Mouse (Mus musculus) central nervous system, embryonic 14 days (tissue): ENCODE results near the gene Sapcd2. TPM values are rescaled to one million over a fixed set of nuclear protein-coding genes. Genes with fewer than 3 reads are reported as not detected.

Experiments used
- polyA plus RNA-seq: library from polyadenylated mRNA; depleted of rRNA; stranded (reverse); fragments of >200 nt; gene quantifications from 2 replicates; pipeline ENCODE4 v1.2.3, GENCODE M21; 2012; rRNA removed

Gene Sapcd2
- 29.5 and 39.5 TPM in 2 replicates for polyA plus RNA-seq

DNA sequence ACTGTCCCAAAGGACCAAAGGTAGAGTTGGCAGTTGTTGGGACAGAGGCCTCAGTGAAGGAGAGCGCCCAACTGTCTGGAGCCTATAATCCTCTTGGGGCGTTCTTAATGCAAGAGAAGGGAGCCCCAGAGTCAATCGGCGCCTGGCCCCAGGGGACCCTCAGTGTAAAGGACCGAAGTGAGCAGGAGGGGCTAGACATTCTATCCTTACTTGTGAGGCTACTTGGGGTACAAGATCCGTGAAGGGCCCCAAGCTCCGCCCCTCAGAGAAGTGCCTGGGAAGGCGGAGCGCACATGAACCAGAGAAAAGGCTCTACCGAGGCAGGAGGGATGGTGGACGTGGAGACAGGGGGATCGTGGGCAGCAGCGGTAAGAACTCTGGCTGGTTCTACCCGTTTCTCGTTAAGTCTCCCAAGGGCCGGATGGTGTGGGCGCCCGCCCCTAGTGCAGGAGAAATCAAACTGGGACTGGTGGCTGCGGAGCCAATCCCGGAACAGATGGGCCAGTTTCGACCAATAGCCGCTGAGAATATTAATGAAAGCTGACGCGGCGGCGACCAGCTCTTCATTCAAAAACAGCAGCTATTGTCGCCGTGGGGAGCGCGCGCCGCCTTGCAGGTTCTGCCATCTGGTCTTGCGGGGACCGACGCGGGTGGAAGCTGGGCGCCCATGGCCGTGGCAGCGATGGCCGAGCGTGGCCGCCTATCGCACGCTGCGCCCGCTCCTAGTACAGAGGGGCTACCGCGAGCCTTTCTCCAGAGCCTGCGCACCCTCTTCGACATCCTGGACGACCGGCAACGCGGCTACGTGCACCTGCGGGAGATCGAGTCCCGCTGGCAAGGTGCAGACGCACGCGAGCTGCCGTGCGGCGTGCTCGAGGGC lies at the start of gene Sapcd2:
Gene Sapcd2 (plus strand): TSS at position 558 of the 880 bp plus-strand sequence.

DNA sequence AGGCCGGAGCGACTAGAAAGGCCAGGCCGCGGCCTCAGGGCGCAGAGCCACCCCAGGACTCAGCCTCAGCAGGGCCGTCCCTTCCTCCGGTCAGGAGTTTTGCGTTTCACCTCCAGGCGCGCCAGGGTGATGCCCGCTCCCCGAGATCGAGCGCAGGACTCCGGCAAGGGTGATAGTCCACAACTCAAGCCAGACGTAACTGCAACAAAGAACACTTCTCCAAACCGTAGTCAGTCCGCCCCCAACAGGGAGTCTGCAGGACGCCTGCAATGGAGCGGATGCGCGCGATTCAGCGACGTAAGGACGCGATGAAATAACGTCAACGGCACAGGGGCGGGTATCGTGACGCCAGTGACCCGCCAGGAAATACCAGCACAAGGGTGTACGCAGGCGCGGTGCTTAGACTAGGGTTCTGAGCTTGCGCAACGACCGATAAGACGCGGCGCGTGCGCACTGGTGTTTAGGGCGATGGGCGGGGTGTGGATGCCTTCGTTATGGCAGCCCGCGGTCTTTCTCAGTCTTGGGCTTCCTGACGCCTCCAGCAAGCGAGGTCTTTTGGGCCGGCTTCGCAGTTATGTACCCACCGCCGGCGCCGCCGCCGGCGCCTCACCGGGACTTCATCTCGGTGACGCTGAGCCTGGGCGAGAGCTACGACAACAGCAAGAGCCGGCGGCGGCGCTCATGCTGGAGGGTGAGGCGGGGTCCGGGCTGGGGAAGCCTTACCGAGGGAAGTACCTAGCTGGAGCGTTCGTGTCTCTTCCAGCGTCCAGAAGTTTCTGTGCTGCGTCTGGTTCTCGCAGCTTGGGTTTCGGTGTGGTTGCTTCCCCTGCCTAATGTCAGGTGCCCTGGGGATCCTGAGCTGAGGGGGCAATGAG lies 39.6 kb upstream of the Sapcd2 start, which contains the start of gene Man1b1:
Gene Man1b1 (plus strand): TSS at position 53 of the 875 bp plus-strand sequence.

DNA sequence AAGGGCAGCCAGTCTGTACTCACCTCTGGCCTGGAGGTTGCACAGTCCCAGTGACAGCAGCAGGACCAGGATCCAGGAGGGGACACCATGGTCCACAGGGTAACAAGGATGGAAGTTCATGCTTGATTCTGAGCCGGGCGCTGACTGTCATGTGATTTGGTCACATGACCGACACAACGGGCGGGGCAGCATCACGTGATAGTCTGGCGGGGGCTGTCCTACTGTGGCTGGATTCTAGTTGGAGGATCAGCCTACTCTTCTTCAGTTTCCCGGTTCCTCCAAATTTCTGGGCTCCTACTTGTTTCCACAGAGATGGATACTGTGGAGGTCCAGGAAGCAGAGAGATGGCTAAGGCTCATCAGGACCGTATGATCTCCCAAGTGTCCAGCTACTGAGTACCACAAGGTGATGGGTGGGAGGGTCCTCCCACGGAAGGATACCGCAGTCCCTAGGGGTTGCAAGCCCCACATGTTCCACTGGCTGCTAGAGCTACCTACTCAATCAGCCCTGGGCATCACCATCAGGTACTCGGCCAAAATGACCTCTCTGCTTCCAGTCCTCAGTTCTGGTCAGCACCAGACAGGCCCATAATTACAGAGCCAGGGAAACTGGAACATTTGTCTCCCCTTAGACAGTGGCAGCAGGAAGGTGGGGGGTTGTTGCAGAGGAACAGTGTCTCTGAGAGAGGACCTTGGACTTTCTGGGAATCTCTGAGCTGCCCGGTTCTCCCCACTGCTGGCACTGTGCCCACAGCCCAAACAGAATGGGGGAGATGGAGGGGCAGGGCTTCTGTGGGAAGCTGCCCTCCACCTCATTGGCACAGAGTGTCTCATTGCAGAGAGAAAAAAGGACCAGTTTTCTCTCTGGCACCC lies 15.7 kb upstream of the Sapcd2 start, which contains the start of gene Dpp7:
Gene Dpp7 (minus strand): TSS at position 152 of the 872 bp plus-strand sequence.

DNA sequence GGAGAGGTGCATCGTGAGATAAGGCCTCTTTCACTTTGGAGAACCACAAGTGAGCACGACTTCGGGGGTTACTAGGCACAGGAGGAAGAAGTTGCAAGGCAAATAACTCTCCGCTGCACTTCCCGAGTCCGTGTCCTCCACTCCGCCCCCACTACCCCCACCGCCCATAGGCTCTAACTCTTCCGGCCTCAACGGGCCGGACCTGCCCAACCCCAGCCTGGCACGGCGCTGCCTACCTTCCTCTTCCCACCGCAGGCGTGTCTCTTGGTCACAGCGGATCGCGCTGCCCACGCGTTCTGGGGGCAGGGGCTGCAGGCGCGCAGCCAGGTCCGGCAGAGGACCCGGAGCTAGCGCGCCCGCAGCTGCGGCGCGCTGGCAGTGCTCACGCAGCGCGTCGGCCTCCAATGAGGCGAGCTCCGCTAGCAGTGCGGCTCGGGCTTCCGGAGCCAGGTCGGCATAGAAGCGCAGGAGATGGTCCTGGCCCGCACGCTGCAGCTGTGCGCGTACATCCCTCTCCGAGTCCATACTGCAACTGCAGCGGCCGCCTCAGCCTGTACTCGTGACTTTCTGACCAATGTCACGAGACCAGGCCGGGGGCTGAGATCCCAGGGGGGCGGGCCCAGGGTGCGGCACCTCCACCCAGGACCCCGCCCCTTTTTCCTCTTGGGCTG lies 6.9 kb upstream of the Sapcd2 start, which contains the start of gene Uap1l1:
Gene Uap1l1 (minus strand): TSS at position 592 of the 671 bp plus-strand sequence.

DNA sequence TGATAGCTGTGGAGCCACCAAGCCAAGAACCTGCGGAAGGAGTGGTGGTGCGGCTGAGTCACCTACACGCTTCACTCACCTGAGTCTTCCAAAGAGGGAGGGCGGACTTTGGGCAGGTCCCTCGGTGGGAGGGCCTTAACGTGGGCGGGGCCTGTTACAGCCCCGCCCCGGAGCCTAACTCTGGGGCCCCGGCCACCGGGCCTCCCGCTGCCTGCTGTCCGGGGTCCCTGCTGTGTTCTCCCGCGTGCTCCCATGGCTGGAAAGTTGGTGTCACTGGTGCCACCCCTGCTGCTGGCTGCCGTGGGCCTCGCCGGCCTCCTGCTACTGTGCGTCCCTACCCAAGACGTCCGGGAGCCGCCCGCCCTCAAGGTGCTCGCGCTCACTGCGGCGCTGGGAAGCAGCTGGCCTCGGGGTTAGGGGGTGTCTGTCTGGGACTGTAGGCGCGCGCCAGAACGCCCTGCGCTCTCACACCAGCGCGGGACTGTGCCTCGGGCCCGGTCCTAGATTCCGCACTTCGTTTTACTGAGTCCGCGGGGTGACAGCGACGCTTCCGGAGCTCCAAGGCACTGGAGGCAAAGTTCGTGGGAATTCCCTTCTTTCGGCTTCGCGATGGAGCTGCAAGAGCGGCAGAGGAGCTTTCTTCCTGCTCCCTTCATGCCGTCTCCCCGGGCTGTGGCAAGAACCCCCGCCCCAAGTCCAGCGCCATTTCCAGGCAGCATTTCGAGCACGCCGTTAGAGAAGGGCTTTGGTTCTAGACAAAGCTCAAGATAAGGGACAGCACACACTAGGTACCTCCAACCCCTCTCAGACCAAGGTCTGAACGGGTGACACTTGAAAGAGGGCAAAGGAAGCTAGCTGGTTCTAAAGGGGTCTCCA lies 23.8 kb downstream of the Sapcd2 start, which contains the start of gene Entpd2:
Gene Entpd2 (plus strand): TSS at position 154 of the 876 bp plus-strand sequence.

DNA sequence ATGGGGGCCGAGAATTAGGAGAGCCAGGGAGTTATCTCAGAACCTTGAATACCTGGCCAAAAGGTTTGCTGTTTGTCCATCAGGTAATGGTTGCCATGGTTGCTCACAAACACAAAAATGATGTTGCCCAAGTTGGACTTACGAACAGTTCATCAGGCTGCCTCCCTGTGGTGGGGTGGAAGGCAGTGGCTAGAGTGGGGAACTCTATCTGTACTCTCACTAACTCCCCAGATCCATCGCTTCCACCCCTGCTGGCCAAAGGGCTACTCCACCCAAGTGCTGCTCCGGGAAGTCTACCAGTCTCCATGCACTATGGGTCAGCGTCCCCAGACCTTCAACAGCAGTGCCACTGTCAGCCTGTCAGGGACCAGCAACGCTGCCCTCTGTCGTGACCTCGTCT lies 26.9 kb downstream of the Sapcd2 start, which contains the start of gene Npdc1:
Gene Npdc1 (plus strand): TSS at position 301 of the 400 bp plus-strand sequence.

DNA sequence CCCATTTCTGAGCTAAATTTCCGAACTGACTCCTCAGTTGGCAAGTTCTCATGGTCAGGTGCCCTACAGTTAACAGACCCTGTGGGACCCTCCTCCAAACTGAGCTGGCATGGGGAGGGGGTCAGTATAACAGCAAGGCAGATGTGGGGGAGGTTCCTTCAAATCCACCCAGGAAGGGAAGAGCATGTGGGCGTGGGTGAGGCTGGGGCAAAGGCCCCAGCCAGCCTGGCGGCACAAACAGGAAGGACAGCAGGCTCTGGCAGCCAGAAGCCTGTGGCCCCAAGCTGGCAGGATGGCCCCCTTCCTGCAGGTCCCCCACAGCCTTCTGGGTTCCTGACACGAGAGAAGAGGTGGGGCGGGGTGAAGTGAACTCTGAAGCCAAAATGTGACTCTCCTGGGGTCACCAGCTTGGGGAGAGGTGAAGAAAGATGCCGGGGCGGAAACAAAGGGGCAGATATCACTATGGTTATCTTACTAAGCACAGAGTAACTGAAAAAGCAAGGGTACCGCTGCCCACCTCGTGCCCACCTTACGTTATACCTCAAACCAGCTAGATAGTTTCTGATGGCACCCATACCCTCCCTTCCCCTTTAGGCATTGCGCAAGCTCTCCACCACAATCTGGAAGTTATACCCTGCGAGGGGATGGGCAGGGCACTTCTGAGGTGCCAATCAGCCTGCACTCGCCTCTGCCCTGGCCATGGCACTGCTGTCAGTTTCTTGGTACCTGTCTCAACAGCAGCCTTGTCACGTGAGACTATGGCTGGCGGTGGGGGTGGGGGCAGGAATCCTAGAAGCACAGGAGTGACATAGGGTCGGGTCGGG lies 50.7 kb downstream of the Sapcd2 start, which contains the start of gene Fut7:
Gene Fut7 (plus strand): TSS at position 681 of the 824 bp plus-strand sequence.

Other genes starting within 250 kb of the Sapcd2 start
- 37.0 and 53.2 TPM in 2 replicates for gene Nrarp, start 191.6 kb upstream of the Sapcd2 start, polyA plus RNA-seq
- gene Tor4a, start 175.4 kb upstream of the Sapcd2 start, polyA plus RNA-seq, result 1.8 and 2.2 TPM in 2 replicates
- 79.8 and 89.6 TPM in 2 replicates for gene Nelfb, start 160.8 kb upstream of the Sapcd2 start, polyA plus RNA-seq
- not detected in 2 replicates for gene Stpg3, start 157.7 kb upstream of the Sapcd2 start, polyA plus RNA-seq
- 0.13 and 0.33 TPM in 2 replicates for gene Fam166a, start 153.6 kb upstream of the Sapcd2 start, polyA plus RNA-seq
- 415 and 443 TPM in 2 replicates for gene Tubb4b, start 147.6 kb upstream of the Sapcd2 start, polyA plus RNA-seq
- not detected in 2 replicates for gene Slc34a3, start 138.0 kb upstream of the Sapcd2 start, polyA plus RNA-seq
- gene Rnf224, start 135.5 kb upstream of the Sapcd2 start, polyA plus RNA-seq, result not detected in 2 replicates
- 91.0 and 95.4 TPM in 2 replicates for gene Rnf208, start 130.1 kb upstream of the Sapcd2 start, polyA plus RNA-seq
- 0.06 and 0.34 TPM in 2 replicates for gene Cysrt1, start 129.9 kb upstream of the Sapcd2 start, polyA plus RNA-seq
- 16.3 and 16.9 TPM in 2 replicates for gene AL732309.1, start 125.5 kb upstream of the Sapcd2 start, polyA plus RNA-seq
- 24.3 and 25.3 TPM in 2 replicates for gene Tmem203, start 116.9 kb upstream of the Sapcd2 start, polyA plus RNA-seq
- gene Tprn, start 109.7 kb upstream of the Sapcd2 start, polyA plus RNA-seq, result 9.4 and 10.5 TPM in 2 replicates
- gene Ssna1, start 99.9 kb upstream of the Sapcd2 start, polyA plus RNA-seq, result 122 and 127 TPM in 2 replicates
- gene Anapc2, start 99.8 kb upstream of the Sapcd2 start, polyA plus RNA-seq, result 121 and 122 TPM in 2 replicates
- gene Tmem210, start 84.2 kb upstream of the Sapcd2 start, polyA plus RNA-seq, result not detected in 2 replicates
- gene Lrrc26, start 82.4 kb upstream of the Sapcd2 start, polyA plus RNA-seq, result 0.08 TPM in 1 of 2 replicates, not detected in the other
- 23.9 and 26.6 TPM in 2 replicates for gene Grin1, start 53.1 kb upstream of the Sapcd2 start, polyA plus RNA-seq
- 28.2 and 34.0 TPM in 2 replicates for gene Man1b1, start 40.0 kb upstream of the Sapcd2 start, polyA plus RNA-seq
- gene Dpp7, start 16.0 kb upstream of the Sapcd2 start, polyA plus RNA-seq, result 48.1 and 51.1 TPM in 2 replicates
- 4.2 and 6.0 TPM in 2 replicates for gene Uap1l1, start 6.6 kb upstream of the Sapcd2 start, polyA plus RNA-seq
- gene Entpd2, start 23.6 kb downstream of the Sapcd2 start, polyA plus RNA-seq, result 2.0 and 3.8 TPM in 2 replicates
- gene Npdc1, start 27.0 kb downstream of the Sapcd2 start, polyA plus RNA-seq, result 585 and 599 TPM in 2 replicates
- 0.39 and 0.44 TPM in 2 replicates for gene Fut7, start 50.9 kb downstream of the Sapcd2 start, polyA plus RNA-seq
- 43.4 and 48.8 TPM in 2 replicates for gene Abca2, start 56.4 kb downstream of the Sapcd2 start, polyA plus RNA-seq
- 0.74 and 1.3 TPM in 2 replicates for gene Clic3, start 84.5 kb downstream of the Sapcd2 start, polyA plus RNA-seq
- 122 and 124 TPM in 2 replicates for gene Paxx, start 88.8 kb downstream of the Sapcd2 start, polyA plus RNA-seq
- 65.0 and 127 TPM in 2 replicates for gene Ptgds, start 97.7 kb downstream of the Sapcd2 start, polyA plus RNA-seq
- not detected in 2 replicates for gene Lcn12, start 121.6 kb downstream of the Sapcd2 start, polyA plus RNA-seq
- 37.4 and 43.7 TPM in 2 replicates for gene Fbxw5, start 128.4 kb downstream of the Sapcd2 start, polyA plus RNA-seq
- 3.2 and 4.1 TPM in 2 replicates for gene C8g, start 129.4 kb downstream of the Sapcd2 start, polyA plus RNA-seq
- 13.1 and 14.5 TPM in 2 replicates for gene Traf2, start 174.6 kb downstream of the Sapcd2 start, polyA plus RNA-seq
- 199 and 206 TPM in 2 replicates for gene Edf1, start 185.5 kb downstream of the Sapcd2 start, polyA plus RNA-seq
- 6.3 and 6.6 TPM in 2 replicates for gene Mamdc4, start 202.5 kb downstream of the Sapcd2 start, polyA plus RNA-seq
- gene Phpt1, start 202.9 kb downstream of the Sapcd2 start, polyA plus RNA-seq, result 181 and 195 TPM in 2 replicates
- gene Ajm1, start 209.4 kb downstream of the Sapcd2 start, polyA plus RNA-seq, result 15.8 and 18.1 TPM in 2 replicates
- 83.7 and 90.9 TPM in 2 replicates for gene Rabl6, start 236.2 kb downstream of the Sapcd2 start, polyA plus RNA-seq
- 0.01 TPM in 1 of 2 replicates, not detected in the other for gene Ccdc183, start 245.4 kb downstream of the Sapcd2 start, polyA plus RNA-seq
- 27.9 and 35.4 TPM in 2 replicates for gene Tmem141, start 249.7 kb downstream of the Sapcd2 start, polyA plus RNA-seq